Mouse (Mus musculus) midbrain, embryonic 16.5 days (tissue): ENCODE results near the gene Rai1. TPM values are rescaled to one million over a fixed set of nuclear protein-coding genes. Genes with fewer than 3 reads are reported as not detected.

ENCODE experiments used
- ATAC-seq: fragments of 200-750 bp; cut with Nextera tagmentation; 2 replicates; pipeline ENCODE4 v1.8.0; 2017; ENCODE audit warnings: moderate TSS enrichment
- H3K27ac ChIP-seq: fragments of 300-500 bp; sonication (generic); 2 replicates; pipeline ENCODE4 v1.5.1; 2014; ENCODE audit warnings: mild to moderate bottlenecking, low read length, mixed read lengths
- H3K27me3 ChIP-seq: fragments of 300-500 bp; sonication (generic); 2 replicates; pipeline ENCODE4 v1.6.1; 2014; ENCODE audit warnings: low read depth, low read length, mixed read lengths; ENCODE audit not compliant: control insufficient read depth, insufficient read depth
- H3K36me3 ChIP-seq: fragments of 300-500 bp; sonication (generic); 2 replicates; pipeline ENCODE4 v1.6.1; 2014; ENCODE audit warnings: mild to moderate bottlenecking, low read length, moderate library complexity, mixed read lengths; ENCODE audit not compliant: control insufficient read depth, insufficient read depth
- H3K4me1 ChIP-seq: fragments of 300-500 bp; sonication (generic); 2 replicates; pipeline ENCODE4 v1.6.1; 2014; ENCODE audit warnings: mild to moderate bottlenecking, low read length, mixed read lengths; ENCODE audit not compliant: control insufficient read depth, insufficient read depth
- H3K4me2 ChIP-seq: fragments of 300-500 bp; sonication (generic); 2 replicates; pipeline ENCODE4 v1.6.1; 2014; ENCODE audit warnings: mild to moderate bottlenecking, low read length, mixed read lengths
- H3K4me3 ChIP-seq: fragments of 300-500 bp; sonication (generic); 2 replicates; pipeline ENCODE4 v1.5.1; 2014; ENCODE audit warnings: low read depth, mild to moderate bottlenecking, low read length, moderate library complexity, mixed read lengths
- H3K9ac ChIP-seq: fragments of 300-500 bp; sonication (generic); 2 replicates; pipeline ENCODE4 v1.6.1; 2014; ENCODE audit warnings: low read depth, low read length, mixed read lengths
- H3K9me3 ChIP-seq: fragments of 300-500 bp; sonication (generic); replicated peaks from 2 replicates; pipeline ENCODE4 v1.6.1; 2014; ENCODE audit warnings: mild to moderate bottlenecking, low read length, mixed read lengths; ENCODE audit not compliant: control insufficient read depth, poor library complexity, severe bottlenecking
- WGBS: fragments of 180-500 bp; shearing (Covaris S2); extraction: QIAGEN DNeasy Blood & Tissue Kit; methylation state at CpG from one replicate; pipeline ENCODE4 v1.1.7; 2014; 5-methylcytosine and 5-hydroxymethylcytosine counted together
- polyA plus RNA-seq: library from polyadenylated mRNA; unstranded; fragments of >200 nt; fragmentation: Nextera tagmentation; extraction: Ambion mirVana; gene quantifications from 2 replicates; pipeline ENCODE4 v1.2.1, GENCODE M21; 2015

Gene Rai1
- polyA plus RNA-seq, 1 experiment from 2014 or later, result 25.0 TPM

- no peak overlapping the region for H3K9ac ChIP-seq
- no peaks in the 10 kb centered on the region for H3K36me3 ChIP-seq
- H3K4me3 ChIP-seq, result no peak overlapping the region
- peaks cover 26% of the 10 kb centered on the region for H3K4me1 ChIP-seq
- H3K27me3 ChIP-seq, result no peaks in the 10 kb centered on the region
- no peaks in the 10 kb centered on the region for H3K9me3 ChIP-seq
- WGBS, result 75% methylated on average over 5 of the region's 5 CpGs
- ATAC-seq, result no peak
- H3K4me2 ChIP-seq, result no peak overlapping the region
- no peak overlapping the region for H3K27ac ChIP-seq
Observed at GRCm38 (mm10) chr11:60148591-60148990, 43.8 kb downstream of the Rai1 start.

DNA sequence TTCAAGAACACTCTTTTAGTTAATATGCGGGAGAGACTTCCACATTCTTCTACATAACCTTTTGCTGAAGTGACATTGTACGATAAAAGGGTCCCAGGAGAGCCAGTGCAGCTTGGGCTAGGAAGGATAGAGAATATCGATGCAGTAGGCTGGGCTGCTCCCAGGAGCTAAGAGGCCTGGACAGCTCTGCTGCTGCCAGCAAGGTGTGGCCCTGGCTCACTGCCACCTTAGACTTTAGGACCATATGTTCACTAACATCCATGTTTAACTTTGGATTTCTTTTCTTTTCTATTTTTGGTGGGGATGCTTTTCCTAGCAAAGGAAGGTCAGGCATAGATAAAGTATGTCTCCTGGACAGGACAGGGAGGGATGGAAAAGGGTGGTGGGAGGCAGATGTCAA, 44.3 kb downstream of the Rai1 start:
- Histone ChIP-seq H3K4me1 (peaks cover 22% of the 10 kb centered on the region), H3K27ac (no peak overlapping the region), H3K9ac (no peak overlapping the region), H3K4me2 (no peak overlapping the region), H3K4me3 (no peak overlapping the region), H3K27me3 (no peaks in the 10 kb centered on the region), H3K9me3 (no peaks in the 10 kb centered on the region), H3K36me3 (no peaks in the 10 kb centered on the region)
- no peak for ATAC-seq
- WGBS, result 64% methylated on average over 3 of the region's 3 CpGs

DNA sequence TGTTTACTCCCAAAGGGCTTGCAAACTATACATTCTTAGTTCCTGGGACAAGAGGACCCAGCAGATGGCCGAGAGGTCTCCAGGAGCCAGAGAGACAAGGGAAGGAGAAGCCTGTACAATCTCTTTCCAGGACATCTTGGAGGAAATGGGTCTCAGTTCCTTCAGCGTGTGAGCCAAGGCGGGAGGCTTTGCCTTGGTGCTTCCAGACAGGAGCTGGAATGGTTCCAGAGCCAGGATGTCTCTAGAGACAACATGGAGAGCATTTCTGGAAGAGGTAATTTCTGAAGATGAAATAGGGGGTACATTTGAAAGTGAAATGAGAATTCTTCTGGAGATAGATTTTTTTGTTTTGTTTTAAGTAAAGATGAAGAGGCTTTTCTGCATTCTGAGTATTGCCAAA, 45.9 kb downstream of the Rai1 start:
- Histone ChIP-seq H3K27ac (no peak overlapping the region), H3K36me3 (no peaks in the 10 kb centered on the region), H3K9ac (no peak overlapping the region), H3K4me3 (no peak overlapping the region), H3K9me3 (no peaks in the 10 kb centered on the region), H3K4me2 (no peak overlapping the region), H3K4me1 (peaks cover 23% of the 10 kb centered on the region), H3K27me3 (no peaks in the 10 kb centered on the region)
- whole genome bisulfite sequencing, result 75% methylated on average over 3 of the region's 3 CpGs
- ATAC-seq, result no peak

DNA sequence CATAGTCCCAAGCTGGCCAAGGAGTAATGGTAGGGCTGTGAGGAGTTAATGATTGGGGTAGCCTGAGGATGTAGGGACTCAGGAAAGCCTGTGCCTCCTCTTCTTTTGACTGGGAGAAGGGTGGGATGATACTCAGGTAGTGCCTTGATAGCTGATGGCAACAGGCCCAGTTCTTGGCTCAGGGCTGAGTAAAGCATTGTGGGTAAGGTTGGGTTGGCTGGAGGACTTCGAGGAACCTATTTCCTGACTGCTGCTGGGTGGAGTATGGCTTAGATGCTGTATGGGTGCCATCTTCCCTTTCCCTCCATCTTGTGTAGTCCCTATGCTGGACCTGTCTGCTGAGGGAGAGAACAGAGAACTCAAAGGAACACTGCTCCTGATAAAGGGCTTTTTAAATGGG, 47.5 kb downstream of the Rai1 start:
- 96% methylated on average over 1 of the region's 1 CpGs for WGBS
- H3K4me1 ChIP-seq, result peaks cover 29% of the 10 kb centered on the region

DNA sequence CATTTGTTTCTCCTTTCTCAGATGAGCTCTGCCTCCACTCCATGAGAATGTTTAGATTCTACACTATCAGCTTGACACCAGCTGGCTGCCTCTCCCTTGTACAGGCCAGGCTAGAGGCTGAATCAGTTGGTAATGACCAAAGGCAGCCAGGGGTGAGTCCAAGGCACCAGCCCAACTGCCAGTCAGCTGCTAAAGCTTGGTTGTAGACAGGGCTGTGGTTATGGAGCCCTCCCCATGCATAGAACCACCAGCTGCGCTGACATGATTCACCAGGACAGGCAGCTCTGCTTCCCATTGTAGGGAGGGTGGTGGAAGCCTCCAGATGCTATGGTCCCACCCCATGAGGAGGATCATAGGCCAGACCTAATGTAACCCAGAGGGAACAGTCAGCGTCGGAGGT, 49.1 kb downstream of the Rai1 start:
- Histone ChIP-seq H3K36me3 (no peaks in the 10 kb centered on the region), H3K4me1 (peaks cover 31% of the 10 kb centered on the region), H3K4me2 (no peak overlapping the region), H3K9me3 (no peaks in the 10 kb centered on the region), H3K27me3 (no peaks in the 10 kb centered on the region), H3K4me3 (no peak overlapping the region), H3K27ac (no peak overlapping the region), H3K9ac (no peak overlapping the region)
- WGBS, result 89% methylated on average over 3 of the region's 3 CpGs
- no peak for ATAC-seq

More for the DNA sequence above, 47.5 kb downstream of the Rai1 start:
- Histone ChIP-seq H3K9ac (no peak overlapping the region), H3K9me3 (no peaks in the 10 kb centered on the region), H3K4me2 (no peak overlapping the region), H3K36me3 (no peaks in the 10 kb centered on the region), H3K27me3 (no peaks in the 10 kb centered on the region), H3K27ac (no peak overlapping the region), H3K4me3 (no peak overlapping the region)
- ATAC-seq, result no peak

DNA sequence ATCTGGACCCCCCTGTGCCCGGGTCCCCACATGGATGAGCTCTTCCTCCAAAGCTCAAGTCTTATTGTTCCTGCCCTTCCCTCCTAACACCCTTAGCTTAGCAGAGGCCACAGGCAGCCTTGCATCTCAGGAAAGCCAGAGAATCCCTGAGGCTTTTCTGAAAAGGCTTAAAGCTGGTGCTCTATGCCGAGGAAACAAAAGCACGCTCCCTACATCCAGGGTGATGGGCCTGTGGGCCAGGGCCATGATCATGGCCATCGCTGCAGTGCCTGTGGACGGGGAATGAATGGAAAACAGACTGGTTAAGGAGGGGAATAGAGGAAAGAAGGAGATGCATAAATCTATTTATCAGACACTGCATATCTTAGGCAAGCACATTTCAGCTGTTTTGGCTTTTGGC, 50.9 kb downstream of the Rai1 start:
- no peak overlapping the region for H3K4me3 ChIP-seq
- H3K4me1 ChIP-seq, result peaks cover 39% of the 10 kb centered on the region
- no peaks in the 10 kb centered on the region for H3K36me3 ChIP-seq

GRCm38 (mm10) chr11:60158271-60158670, 53.5 kb downstream of the Rai1 start:
- H3K36me3 ChIP-seq, result no peaks in the 10 kb centered on the region
- ATAC-seq, result no peak
- no peak overlapping the region for H3K4me3 ChIP-seq
- H3K27ac ChIP-seq, result no peak overlapping the region
- peaks cover 61% of the 10 kb centered on the region for H3K4me1 ChIP-seq
- H3K9ac ChIP-seq, result no peak overlapping the region
- H3K27me3 ChIP-seq, result no peaks in the 10 kb centered on the region
- 80% methylated on average over 4 of the region's 4 CpGs for WGBS
- no peak overlapping the region for H3K4me2 ChIP-seq
- no peaks in the 10 kb centered on the region for H3K9me3 ChIP-seq

More for the DNA sequence above, 50.9 kb downstream of the Rai1 start:
- Histone ChIP-seq H3K27me3 (no peaks in the 10 kb centered on the region), H3K27ac (peak overlapping the region; percentile 80), H3K9ac (peak overlapping the region; percentile 31; the same call in 1 of the 2 replicates), H3K4me2 (no peak overlapping the region), H3K9me3 (no peaks in the 10 kb centered on the region)
- WGBS, result 24% methylated on average over 5 of the region's 5 CpGs
- ATAC-seq, result no peak

- H3K27ac ChIP-seq, result peak overlapping the region; percentile 83
- no peaks in the 10 kb centered on the region for H3K27me3 ChIP-seq
- no peak for ATAC-seq
- H3K9ac ChIP-seq, result no peak overlapping the region
- no peaks in the 10 kb centered on the region for H3K36me3 ChIP-seq
- no peak overlapping the region for H3K4me2 ChIP-seq
- H3K4me1 ChIP-seq, result peaks cover 56% of the 10 kb centered on the region
- no peak overlapping the region for H3K4me3 ChIP-seq
- H3K9me3 ChIP-seq, result no peaks in the 10 kb centered on the region
- 94% methylated on average over 5 of the region's 5 CpGs for WGBS
Observed at GRCm38 (mm10) chr11:60159955-60160354, 55.1 kb downstream of the Rai1 start.

GRCm38 (mm10) chr11:60160454-60161114, 55.8 kb downstream of the Rai1 start:
- Histone ChIP-seq H3K9ac (no peak overlapping the region), H3K4me3 (no peak overlapping the region), H3K4me2 (peak overlapping the region; percentile 18; the same call in 1 of the 2 replicates), H3K36me3 (no peaks in the 10 kb centered on the region), H3K27ac (peak overlapping the region; percentile 83), H3K9me3 (no peaks in the 10 kb centered on the region), H3K27me3 (no peaks in the 10 kb centered on the region), H3K4me1 (peaks cover 49% of the 10 kb centered on the region)
- 57% methylated on average over 3 of the region's 3 CpGs for WGBS
- no peak for ATAC-seq
